Mouse (Mus musculus) adipocyte (in vitro differentiated cells): ENCODE data around the gene Slc25a30.
"Not testable (repeated sequence)": the region's sequence is repeated elsewhere in the genome, so short reads cannot be mapped to it uniquely, and the experiment has no call there.

Experiments used
- DNase-seq: peaks from one replicate; pipeline ENCODE4 v3.0.0-alpha.2; 2016; ENCODE audit warnings: low spot score

The Slc25a30 gene

DNA sequence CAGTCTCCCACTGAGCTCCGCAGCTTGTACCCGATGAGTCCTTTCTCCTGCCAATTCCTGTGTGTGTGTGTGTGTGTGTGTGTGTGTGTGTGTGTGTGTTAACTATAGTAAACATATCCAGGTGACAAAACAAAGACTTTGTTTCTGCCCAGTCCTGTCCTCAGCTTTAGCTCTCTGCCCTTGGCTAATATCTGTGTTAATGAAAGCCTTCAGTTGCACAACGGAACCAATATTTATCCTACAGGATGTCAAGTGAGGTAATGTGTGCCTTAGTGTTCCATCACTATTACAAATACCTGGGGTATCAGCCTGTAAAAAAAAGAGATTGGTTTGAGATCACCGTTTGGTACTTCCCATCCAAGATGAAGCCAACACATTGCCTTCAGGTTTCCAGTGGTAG, 6.3 kb upstream of the Slc25a30 start:
- DNase-seq: no peak

DNA sequence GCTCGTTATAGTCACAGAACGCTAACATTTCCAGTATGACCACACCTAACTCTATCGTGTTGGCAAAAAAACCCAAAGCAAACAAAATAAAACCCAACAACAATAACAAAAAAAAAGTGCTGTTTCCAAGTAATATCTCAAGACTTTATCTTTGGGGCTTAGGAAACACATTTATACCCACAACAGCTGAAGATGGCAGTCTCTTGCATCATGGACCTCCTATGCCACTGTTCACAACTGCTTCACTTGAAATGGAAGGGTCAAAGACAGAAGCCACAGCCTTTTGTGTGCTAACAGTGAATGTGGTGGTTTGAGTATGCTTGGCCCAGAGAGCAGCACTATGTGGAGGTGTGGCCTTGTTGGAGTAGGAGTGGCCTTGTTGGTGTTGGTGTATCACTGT, 4.5 kb upstream of the Slc25a30 start:
- DNase-seq: no peak

- DNase-seq: peak; percentile 70
These were observed 3.7 kb upstream of the Slc25a30 start for GRCm38 (mm10) chr14:75790411-75790996.

DNA sequence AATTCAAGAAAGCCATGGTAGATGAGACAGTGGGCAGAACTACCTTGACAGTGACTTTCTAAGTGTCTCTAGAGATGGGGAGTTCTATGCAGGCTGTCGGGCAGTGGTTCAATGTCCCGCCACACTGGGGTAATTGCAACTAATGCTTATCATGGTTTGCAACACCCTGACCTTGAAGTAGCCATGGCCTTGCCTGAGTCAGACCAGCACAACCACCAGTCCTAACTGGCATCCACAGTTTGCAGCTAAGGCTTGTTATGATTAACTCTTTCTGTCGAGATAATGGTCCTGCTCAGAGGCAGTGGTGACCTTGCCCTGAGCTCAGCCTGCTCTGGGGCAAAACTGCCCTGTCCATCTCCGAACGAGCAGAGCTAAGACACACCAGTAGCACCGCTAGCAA, 2.5 kb upstream of the Slc25a30 start:
- no peak for DNase-seq

- no peak for DNase-seq
These were observed 948 bp upstream of the Slc25a30 start for GRCm38 (mm10) chr14:75787794-75788175.

GRCm38 (mm10) chr14:75786424-75786867, 391 bp downstream of the Slc25a30 start:
- DNase-seq: no peak

- DNase-seq: no peak
These were observed 6.9 kb downstream of the Slc25a30 start for GRCm38 (mm10) chr14:75779913-75780312.

GRCm38 (mm10) chr14:75776637-75777036, 10.2 kb downstream of the Slc25a30 start:
- DNase-seq: no peak

DNA sequence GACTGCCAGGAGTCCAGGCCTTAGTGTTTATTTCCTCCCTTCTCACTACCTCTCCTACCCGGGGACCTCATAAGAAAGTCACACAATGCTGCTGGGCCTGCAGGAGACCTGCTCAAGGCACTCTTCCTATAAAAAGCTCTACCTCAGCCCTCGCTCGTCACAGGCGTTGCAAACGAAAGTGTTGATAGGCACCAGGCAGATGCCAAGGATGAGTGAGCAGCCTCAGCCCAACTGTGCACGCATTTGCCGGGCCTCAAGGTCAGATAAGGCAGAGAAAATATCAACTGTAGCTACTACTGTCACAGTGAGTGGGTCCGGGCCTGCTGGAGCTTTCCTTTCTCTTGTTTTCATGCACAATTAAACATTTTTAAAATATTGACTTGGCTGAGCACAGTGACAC, 13.4 kb downstream of the Slc25a30 start:
- no peak for DNase-seq

- DNase-seq: not testable (repeated sequence)
These were observed 14.4 kb downstream of the Slc25a30 start for GRCm38 (mm10) chr14:75772407-75772806.

GRCm38 (mm10) chr14:75771101-75771501, 15.7 kb downstream of the Slc25a30 start:
- no peak for DNase-seq

DNA sequence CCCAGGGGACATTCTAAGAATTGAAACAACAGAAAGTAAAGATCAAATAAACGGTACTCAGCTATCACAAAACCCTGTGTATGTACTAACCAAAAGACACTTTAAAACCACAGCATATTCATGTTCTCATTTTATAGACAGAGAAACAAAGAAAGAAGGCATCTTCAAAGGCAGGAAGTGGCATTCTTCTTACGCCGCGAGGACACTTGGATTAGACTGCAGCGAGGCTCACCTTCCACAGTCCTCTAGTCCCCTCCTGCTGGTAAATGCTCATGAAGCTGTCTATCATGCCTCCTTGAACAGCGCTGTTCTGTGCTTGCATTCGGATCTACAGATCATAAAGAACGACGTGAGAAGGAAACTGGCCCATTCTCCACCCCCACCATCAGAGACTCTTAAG, 17.5 kb downstream of the Slc25a30 start:
- no peak for DNase-seq

- no peak for DNase-seq
These were observed 18.6 kb downstream of the Slc25a30 start for GRCm38 (mm10) chr14:75768275-75768608.

DNA sequence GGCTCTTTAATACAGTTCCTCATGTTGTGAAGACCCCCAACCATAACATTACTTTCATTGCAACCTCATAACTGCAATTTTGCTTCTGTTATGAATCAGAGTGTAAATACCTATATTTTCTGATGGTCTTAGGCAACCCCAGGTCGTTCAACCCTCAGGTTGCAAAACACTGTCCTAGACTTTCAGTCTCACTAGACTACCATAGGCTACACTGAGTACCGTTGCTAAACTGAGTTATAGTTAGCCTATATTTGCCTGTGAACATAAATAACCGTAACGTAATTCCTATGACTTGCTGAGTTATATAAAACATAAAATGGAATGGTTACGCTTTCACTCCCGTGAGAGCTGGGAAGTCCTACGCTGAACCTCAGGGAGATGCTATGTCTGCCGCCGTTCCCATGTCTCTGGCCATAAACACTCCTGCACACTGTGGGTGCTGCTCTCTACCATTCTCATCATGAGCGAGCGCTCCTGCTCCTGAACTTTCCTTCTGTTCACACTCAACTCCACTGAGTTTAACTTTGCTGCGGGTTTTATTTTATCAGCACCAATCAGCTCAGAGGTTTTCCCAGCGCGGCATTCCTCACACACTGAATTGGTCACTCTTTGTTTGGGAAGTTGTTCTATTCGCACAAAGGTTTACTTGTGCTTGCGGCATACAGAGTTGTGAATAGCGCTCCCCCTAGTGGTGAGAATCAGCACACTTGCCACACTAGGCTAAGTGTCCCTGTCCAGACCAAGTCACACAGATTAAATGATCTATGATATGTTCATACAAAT, 19.2 kb downstream of the Slc25a30 start:
- DNase-seq: peak; percentile 75

DNA sequence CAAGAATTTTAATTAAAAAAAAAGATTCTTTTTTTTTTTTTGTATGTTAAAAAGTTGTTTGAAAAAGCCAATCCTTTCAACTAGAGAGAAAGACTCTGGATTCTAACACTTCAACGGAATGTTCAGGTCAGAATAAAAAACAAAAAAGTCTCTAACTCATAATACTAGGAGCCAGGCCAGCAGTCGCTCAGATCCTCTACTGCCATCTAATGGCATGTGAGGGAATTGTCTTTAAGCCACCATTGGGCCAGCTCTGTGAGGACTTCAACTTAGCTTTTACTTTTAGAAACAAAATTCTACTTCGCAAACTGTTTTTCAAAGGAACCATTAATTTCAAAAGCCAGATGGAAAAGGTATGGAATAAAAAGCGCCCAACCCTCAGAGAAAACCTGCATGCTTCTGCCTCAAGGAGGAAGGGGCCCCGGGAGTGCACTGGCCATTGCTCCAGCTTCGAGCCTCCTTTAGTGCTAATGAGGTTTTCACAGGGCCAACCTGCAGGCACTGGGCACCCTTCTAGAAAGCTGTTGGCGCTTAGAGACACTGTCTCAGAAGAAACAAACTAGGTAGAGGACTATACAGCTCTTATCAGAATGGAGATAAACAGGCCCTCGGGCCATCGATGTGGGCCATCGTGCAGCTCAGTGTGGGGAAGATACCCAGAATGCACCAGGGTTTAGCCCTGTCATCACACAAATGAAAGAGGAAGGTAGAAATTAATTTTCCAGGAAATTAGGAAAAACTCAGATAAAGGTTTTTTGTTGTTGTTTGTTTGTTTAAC, 25.6 kb downstream of the Slc25a30 start:
- peak; percentile 75 for DNase-seq

DNA sequence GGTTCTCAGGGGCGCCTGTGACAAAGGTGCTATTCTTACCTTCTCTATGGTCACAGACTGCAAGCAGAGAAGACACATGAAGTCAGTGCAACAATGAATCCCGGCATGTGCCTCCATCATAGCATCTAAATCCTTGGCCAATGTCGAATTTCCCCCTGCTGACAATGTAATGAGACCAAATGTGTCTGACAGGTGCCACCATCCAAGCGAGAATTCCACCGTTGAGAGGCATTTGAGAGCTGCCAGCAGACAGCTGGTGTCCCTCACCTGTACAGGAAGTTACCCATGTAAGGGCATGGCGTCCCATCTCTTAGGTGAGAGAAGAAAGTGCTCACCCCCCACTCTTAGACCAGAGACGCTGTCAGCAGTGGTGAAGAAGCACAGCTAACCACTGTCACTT, 28.4 kb downstream of the Slc25a30 start:
- DNase-seq: no peak

- no peak for DNase-seq
These were observed 29.0 kb downstream of the Slc25a30 start for GRCm38 (mm10) chr14:75757821-75758220.

- no peak for DNase-seq
These were observed 29.9 kb downstream of the Slc25a30 start for GRCm38 (mm10) chr14:75756971-75757370.

DNA sequence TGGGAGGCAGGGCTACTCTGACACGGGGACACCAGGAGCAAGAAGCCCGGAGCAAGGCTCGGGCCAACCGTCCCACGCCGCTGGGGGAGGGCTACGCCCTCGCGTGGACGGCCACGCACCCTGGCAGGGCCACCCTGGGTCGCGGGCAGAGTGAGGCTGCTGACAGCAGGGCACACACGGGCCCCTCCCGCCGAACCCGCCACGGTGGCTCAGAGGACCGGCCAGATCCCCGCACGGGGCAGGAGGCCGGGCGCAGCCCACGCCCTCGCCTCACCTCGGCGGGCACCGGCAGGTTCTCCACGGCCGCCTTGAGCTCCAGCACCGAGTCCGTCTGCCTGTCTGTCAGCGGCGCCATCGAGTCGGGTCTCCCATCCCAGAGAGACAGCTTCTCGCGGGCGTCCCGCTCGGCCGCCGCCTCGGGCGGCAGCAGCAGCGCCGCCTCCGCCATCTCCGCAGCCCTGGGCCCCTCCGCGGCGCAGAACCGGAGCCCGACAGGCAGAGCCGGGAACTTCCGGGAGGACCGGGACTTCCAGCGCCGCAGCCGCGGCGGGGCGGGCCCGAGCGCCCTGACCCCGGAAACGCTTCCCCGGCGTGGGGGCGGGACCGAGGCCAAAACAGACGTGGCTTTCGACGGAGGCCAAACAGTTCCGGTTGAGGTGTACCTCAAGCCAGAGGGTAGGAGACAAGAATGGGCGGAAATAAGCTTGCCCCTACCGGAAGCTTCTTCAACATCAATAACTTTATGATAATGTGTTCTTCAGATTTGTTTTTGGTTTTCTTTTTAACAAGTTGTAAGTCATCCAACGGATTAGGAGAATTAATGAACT, 32.6 kb downstream of the Slc25a30 start, which contains the start of gene Cog3:
Cog3 (minus strand) TSS at position 527 of the 827 bp plus-strand sequence.
- peak; percentile 96 for DNase-seq

- DNase-seq: no peak
These were observed 33.6 kb downstream of the Slc25a30 start for GRCm38 (mm10) chr14:75753206-75753605.

GRCm38 (mm10) chr14:75751040-75751439, 35.8 kb downstream of the Slc25a30 start:
- no peak for DNase-seq

DNA sequence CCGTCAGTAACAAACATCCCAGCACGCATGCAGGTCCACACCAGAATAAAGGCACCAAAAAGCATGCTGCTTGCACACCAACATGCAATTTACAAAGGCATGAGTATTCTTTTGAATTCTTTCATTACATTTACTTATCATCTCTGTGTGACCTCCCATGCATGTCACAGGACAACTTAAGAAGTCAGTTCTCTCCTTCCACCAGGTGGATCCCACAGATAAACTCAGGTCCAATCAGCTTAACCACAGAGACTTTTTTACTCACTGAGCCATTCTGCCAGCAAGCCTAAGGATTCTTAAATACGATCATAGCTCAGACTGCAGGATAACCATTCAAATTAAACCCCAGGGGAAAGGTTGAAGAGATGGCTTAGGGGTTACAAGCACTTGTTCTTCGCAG, 37.7 kb downstream of the Slc25a30 start:
- no peak for DNase-seq
